Mouse (Mus musculus): ENCODE results near the gene Tapbp. TPM values are rescaled to one million over a fixed set of nuclear protein-coding genes. Genes with fewer than 3 reads are reported as not detected.
A peak's percentile ranks its signal among the peaks of the same experiment; 100 is the strongest.

Gene Tapbp
- polyA plus RNA-seq, 1 experiment from 2014 or later, result 52.6 TPM

- WGBS, result 66% methylated on average over 31 of the region's 31 CpGs
- H3K4me1 ChIP-seq, result peaks cover 50% of the 10 kb centered on the region
- H3K27ac ChIP-seq, result no peak overlapping the region
- H3K27me3 ChIP-seq, result no peaks in the 10 kb centered on the region
- H3K4me3 ChIP-seq, result peak overlapping the region; percentile 58
- H3K36me3 ChIP-seq, result peaks cover 36% of the 10 kb centered on the region
- peak overlapping the region; percentile 73 for H3K4me2 ChIP-seq
- no peaks in the 10 kb centered on the region for H3K9me3 ChIP-seq
- ATAC-seq (ENCODE audit: borderline replicate concordance, extremely low read depth, low FRiP score, low TSS enrichment), result no peak
- peak overlapping the region; percentile 57 for H3K9ac ChIP-seq
These were observed 1.4 kb downstream of the Tapbp start for GRCm38 (mm10) chr17:33916847-33917655.

- H3K9me3 ChIP-seq, result no peaks in the 10 kb centered on the region
- no peaks in the 10 kb centered on the region for H3K27me3 ChIP-seq
- ATAC-seq (ENCODE audit: borderline replicate concordance, extremely low read depth, low FRiP score, low TSS enrichment), result no peak
- H3K4me2 ChIP-seq, result no peak overlapping the region
- peaks cover 50% of the 10 kb centered on the region for H3K4me1 ChIP-seq
- no peak overlapping the region for H3K9ac ChIP-seq
- H3K4me3 ChIP-seq, result no peak overlapping the region; the same call in 1 of the 2 replicates
- no peak overlapping the region for H3K27ac ChIP-seq
- peaks cover 30% of the 10 kb centered on the region for H3K36me3 ChIP-seq
- WGBS, result 80% methylated on average over 18 of the region's 18 CpGs
These were observed 2.1 kb downstream of the Tapbp start for GRCm38 (mm10) chr17:33917656-33918292.

GRCm38 (mm10) chr17:33918293-33919203 is 2.8 kb downstream of the Tapbp start:
- no peak for ATAC-seq (ENCODE audit: borderline replicate concordance, extremely low read depth, low FRiP score, low TSS enrichment)
- H3K36me3 ChIP-seq, result peaks cover 24% of the 10 kb centered on the region
- H3K9ac ChIP-seq, result peak overlapping the region; percentile 75
- WGBS, result 52% methylated on average over 37 of the region's 37 CpGs
- no peaks in the 10 kb centered on the region for H3K27me3 ChIP-seq
- H3K27ac ChIP-seq, result peak overlapping the region; percentile 84
- H3K4me1 ChIP-seq, result peaks cover 49% of the 10 kb centered on the region
- H3K4me3 ChIP-seq, result peak overlapping the region; percentile 71
- peak overlapping the region; percentile 97 for H3K4me2 ChIP-seq
- no peaks in the 10 kb centered on the region for H3K9me3 ChIP-seq

- under 1% methylated on average over 51 of the region's 52 CpGs for WGBS
- Histone ChIP-seq H3K9me3 (no peaks in the 10 kb centered on the region), H3K4me1 (peaks cover 44% of the 10 kb centered on the region), H3K9ac (peak overlapping the region; percentile 75), H3K27me3 (no peaks in the 10 kb centered on the region), H3K4me3 (peak overlapping the region; percentile 71), H3K4me2 (peak overlapping the region; percentile 97), H3K36me3 (peaks cover 13% of the 10 kb centered on the region; the same call in 1 of the 2 replicates), H3K27ac (peak overlapping the region; percentile 84)
- peak; percentile 14 for ATAC-seq (ENCODE audit: borderline replicate concordance, extremely low read depth, low FRiP score, low TSS enrichment)
These were observed 3.9 kb downstream of the Tapbp start for GRCm38 (mm10) chr17:33919351-33920281.

GRCm38 (mm10) chr17:33920282-33921097 is 4.8 kb downstream of the Tapbp start:
- peak overlapping the region; percentile 71 for H3K4me3 ChIP-seq
- peaks cover 13% of the 10 kb centered on the region for H3K36me3 ChIP-seq
- peak; percentile 27; the same call in 1 of the 2 replicates for ATAC-seq (ENCODE audit: borderline replicate concordance, extremely low read depth, low FRiP score, low TSS enrichment)
- peak overlapping the region; percentile 84 for H3K27ac ChIP-seq
- no peaks in the 10 kb centered on the region for H3K9me3 ChIP-seq
- H3K4me1 ChIP-seq, result peaks cover 36% of the 10 kb centered on the region
- peak overlapping the region; percentile 97 for H3K4me2 ChIP-seq
- peak overlapping the region; percentile 75 for H3K9ac ChIP-seq
- under 1% methylated on average over 36 of the region's 36 CpGs for WGBS
- no peaks in the 10 kb centered on the region for H3K27me3 ChIP-seq

- H3K4me3 ChIP-seq, result no peak overlapping the region
- no peak overlapping the region for H3K9ac ChIP-seq
- ATAC-seq (ENCODE audit: borderline replicate concordance, extremely low read depth, low FRiP score, low TSS enrichment), result no peak
- H3K9me3 ChIP-seq, result no peaks in the 10 kb centered on the region
- H3K4me1 ChIP-seq, result peaks cover 36% of the 10 kb centered on the region
- no peaks in the 10 kb centered on the region for H3K27me3 ChIP-seq
- H3K4me2 ChIP-seq, result no peak overlapping the region
- WGBS, result 80% methylated on average over 7 of the region's 7 CpGs
- H3K36me3 ChIP-seq, result peaks cover 20% of the 10 kb centered on the region
- no peak overlapping the region for H3K27ac ChIP-seq
These were observed 5.7 kb downstream of the Tapbp start for GRCm38 (mm10) chr17:33921361-33921760.

GRCm38 (mm10) chr17:33924577-33925283 is 9.0 kb downstream of the Tapbp start:
- no peaks in the 10 kb centered on the region for H3K27me3 ChIP-seq
- H3K9ac ChIP-seq, result no peak overlapping the region
- H3K36me3 ChIP-seq, result peaks cover 12% of the 10 kb centered on the region; the same call in 1 of the 2 replicates
- H3K4me1 ChIP-seq, result peaks cover 21% of the 10 kb centered on the region
- no peaks in the 10 kb centered on the region for H3K9me3 ChIP-seq
- H3K27ac ChIP-seq, result no peak overlapping the region
- H3K4me3 ChIP-seq, result no peak overlapping the region
- ATAC-seq (ENCODE audit: borderline replicate concordance, extremely low read depth, low FRiP score, low TSS enrichment), result no peak
- no peak overlapping the region for H3K4me2 ChIP-seq
- WGBS, result 75% methylated on average over 10 of the region's 10 CpGs

GRCm38 (mm10) chr17:33925406-33926116 is 9.9 kb downstream of the Tapbp start:
- no peak overlapping the region for H3K4me2 ChIP-seq
- H3K4me1 ChIP-seq, result peaks cover 14% of the 10 kb centered on the region
- no peak overlapping the region for H3K27ac ChIP-seq
- no peaks in the 10 kb centered on the region for H3K27me3 ChIP-seq
- no peak for ATAC-seq (ENCODE audit: borderline replicate concordance, extremely low read depth, low FRiP score, low TSS enrichment)
- no peaks in the 10 kb centered on the region for H3K9me3 ChIP-seq
- 83% methylated on average over 21 of the region's 21 CpGs for WGBS
- peaks cover 12% of the 10 kb centered on the region; the same call in 1 of the 2 replicates for H3K36me3 ChIP-seq
- no peak overlapping the region for H3K4me3 ChIP-seq
- H3K9ac ChIP-seq, result no peak overlapping the region

- Histone ChIP-seq H3K36me3 (peaks cover 12% of the 10 kb centered on the region; the same call in 1 of the 2 replicates), H3K27ac (no peak overlapping the region), H3K9ac (no peak overlapping the region), H3K9me3 (no peaks in the 10 kb centered on the region), H3K27me3 (no peaks in the 10 kb centered on the region), H3K4me1 (peaks cover 21% of the 10 kb centered on the region), H3K4me3 (no peak overlapping the region), H3K4me2 (no peak overlapping the region)
- WGBS, result 70% methylated on average over 17 of the region's 17 CpGs
- ATAC-seq (ENCODE audit: borderline replicate concordance, extremely low read depth, low FRiP score, low TSS enrichment), result no peak
These were observed 10.7 kb downstream of the Tapbp start for GRCm38 (mm10) chr17:33926207-33926932.

Measured in lung, embryonic 15.5 days (tissue).